In the genomic region with DNA sequence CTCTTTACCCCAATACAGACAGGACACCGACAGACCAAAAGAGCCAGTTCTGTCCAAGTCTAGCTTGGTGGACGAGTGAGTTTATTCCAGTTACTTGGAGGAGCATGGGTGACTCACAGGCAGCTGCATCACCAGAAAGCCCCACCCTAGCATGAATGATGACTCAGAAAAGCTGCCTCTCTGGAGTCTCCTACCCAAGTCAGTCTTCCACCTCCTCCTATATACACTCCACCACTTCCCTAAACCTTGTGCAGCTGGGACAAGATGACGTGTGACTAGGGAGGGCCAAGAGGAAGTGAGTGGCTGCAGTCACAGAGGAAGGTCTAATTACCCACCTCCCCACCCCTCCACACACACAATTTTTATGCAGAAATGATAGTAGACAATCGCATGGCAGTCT, we compare ENCODE assay signal across 13 mouse cellular contexts. TPM values are rescaled to one million over a fixed set of nuclear protein-coding genes. Genes with fewer than 3 reads are reported as not detected.
DNase-seq lines count a peak whose midpoint lies in the region; ATAC-seq and TF ChIP-seq lines count a peak whose summit lies in the region.
"Had no signal": no experiment of that assay in that cellular context is flagged by ENCODE, and none has a peak within 500 bp of the region (broad histone marks: within the 10 kb centered on the region; RNA-seq: fewer than 3 reads in every experiment).

No protein-coding gene starts in this region.

- DNase-seq in kidney, adult 9 months = no peak
- peak; percentile 6 for DNase-seq in adipocyte (ENCODE audit: low spot score)
- peak; percentile 52 for DNase-seq in lung, postnatal 36 days
- no peak for DNase-seq in liver
- DNase-seq: kidney, postnatal 25 days; thymus, postnatal 4 days had no signal

- peak overlapping the region; percentile 53; the same call in 1 of the 2 replicates for H3K27ac ChIP-seq in kidney, embryonic 16.5 days (ENCODE audit: low read length)
- no peak overlapping the region for H3K27ac ChIP-seq in midbrain, embryonic 16.5 days (ENCODE audit: low read length)
- no peak overlapping the region for H3K27ac ChIP-seq in forebrain, embryonic 16.5 days (ENCODE audit: low read length)
- H3K27ac ChIP-seq: embryonic facial prominence, embryonic 10.5 days; heart, embryonic 13.5 days; liver, embryonic 15.5 days had no signal

- 0 out of 2 replicates have a peak, but pooled peaks cover under 1% of the 10 kb centered on the region for H3K4me1 ChIP-seq in kidney, embryonic 16.5 days (ENCODE audit: insufficient read depth, low read length)
- H3K4me1 ChIP-seq in midbrain, embryonic 16.5 days (ENCODE audit: control insufficient read depth, insufficient read depth, low read length) = no peaks in the 10 kb centered on the region
- H3K4me1 ChIP-seq in forebrain, embryonic 16.5 days (replicated peaks; ENCODE audit: control insufficient read depth, insufficient read depth, low read length) = no peaks in the 10 kb centered on the region
- H3K4me1 ChIP-seq: embryonic facial prominence, embryonic 10.5 days; heart, embryonic 13.5 days; liver, embryonic 15.5 days had no signal

- no peak overlapping the region for H3K4me3 ChIP-seq in kidney, embryonic 16.5 days (ENCODE audit: low read length)
- H3K4me3 ChIP-seq in C2C12 (ENCODE audit: insufficient read depth, poor library complexity, severe bottlenecking) = no peak overlapping the region
- no peak overlapping the region for H3K4me3 ChIP-seq in midbrain, embryonic 16.5 days (ENCODE audit: low read depth, low read length)
- no peak overlapping the region for H3K4me3 ChIP-seq in forebrain, embryonic 16.5 days (replicated peaks; ENCODE audit: low read length)
- H3K4me3 ChIP-seq: embryonic facial prominence, embryonic 10.5 days; heart, embryonic 13.5 days; liver, embryonic 15.5 days had no signal

- no peak overlapping the region for H3ac ChIP-seq in C2C12 (ENCODE audit: control insufficient read depth, insufficient read length, low read depth)

- H3K36me3 ChIP-seq in kidney, embryonic 16.5 days (ENCODE audit: insufficient read depth, low read length) = no peaks in the 10 kb centered on the region
- H3K36me3 ChIP-seq in C2C12 (ENCODE audit: control insufficient read depth, insufficient read depth) = no peaks in the 10 kb centered on the region
- no peaks in the 10 kb centered on the region for H3K36me3 ChIP-seq in midbrain, embryonic 16.5 days (ENCODE audit: control insufficient read depth, insufficient read depth, low read length)
- H3K36me3 ChIP-seq in forebrain, embryonic 16.5 days (ENCODE audit: control insufficient read depth, insufficient read depth) = no peaks in the 10 kb centered on the region
- H3K36me3 ChIP-seq: embryonic facial prominence, embryonic 10.5 days; heart, embryonic 13.5 days; liver, embryonic 15.5 days had no signal

- H3K9ac ChIP-seq in kidney, embryonic 16.5 days (replicated peaks; ENCODE audit: low read length) = no peak overlapping the region
- no peak overlapping the region for H3K9ac ChIP-seq in midbrain, embryonic 16.5 days (ENCODE audit: low read depth, low read length)
- no peak overlapping the region for H3K9ac ChIP-seq in forebrain, embryonic 16.5 days (replicated peaks; ENCODE audit: low read depth, low read length)
- H3K9ac ChIP-seq: heart, embryonic 13.5 days; liver, embryonic 15.5 days had no signal

- no peak for TF ChIP-seq CTCF in C2C12 (IDR thresholded peaks at IDR 0.05; ENCODE audit: control insufficient read depth, insufficient read depth, insufficient read length)

- H3K4me2 ChIP-seq in kidney, embryonic 16.5 days (replicated peaks; ENCODE audit: low read depth, low read length) = no peak overlapping the region
- no peak overlapping the region for H3K4me2 ChIP-seq in midbrain, embryonic 16.5 days (ENCODE audit: low read length)
- no peak overlapping the region for H3K4me2 ChIP-seq in forebrain, embryonic 16.5 days (ENCODE audit: low read length)
- H3K4me2 ChIP-seq: heart, embryonic 13.5 days; liver, embryonic 15.5 days had no signal

- no peaks in the 10 kb centered on the region for H3K79me3 ChIP-seq in C2C12 (ENCODE audit: low read depth)

- H3K27me3 ChIP-seq in kidney, embryonic 16.5 days (ENCODE audit: insufficient read depth, low read length) = no peaks in the 10 kb centered on the region
- H3K27me3 ChIP-seq in C2C12 (ENCODE audit: control insufficient read depth, insufficient read depth, insufficient read length) = no peaks in the 10 kb centered on the region
- H3K27me3 ChIP-seq in midbrain, embryonic 16.5 days (ENCODE audit: control insufficient read depth, insufficient read depth, low read depth, low read length) = no peaks in the 10 kb centered on the region
- H3K27me3 ChIP-seq in forebrain, embryonic 16.5 days (replicated peaks; ENCODE audit: control insufficient read depth, insufficient read depth, low read length) = no peaks in the 10 kb centered on the region
- H3K27me3 ChIP-seq: heart, embryonic 13.5 days; liver, embryonic 15.5 days had no signal

- WGBS in kidney, embryonic 16.5 days = 61% methylated on average over 4 of the region's 4 CpGs
- 79% methylated on average over 4 of the region's 4 CpGs for WGBS in midbrain, embryonic 16.5 days
- 82% methylated on average over 4 of the region's 4 CpGs for WGBS in forebrain, embryonic 16.5 days

- no peak; the same call in 1 of the 2 replicates for ATAC-seq in kidney, embryonic 16.5 days (ENCODE audit: low FRiP score, low TSS enrichment)
- no peak for ATAC-seq in midbrain, embryonic 16.5 days
- ATAC-seq in forebrain, embryonic 16.5 days = no peak

- H3K79me2 ChIP-seq in C2C12 (ENCODE audit: control insufficient read depth, insufficient read depth) = no peaks in the 10 kb centered on the region

- H3K9me3 ChIP-seq in kidney, embryonic 16.5 days (ENCODE audit: low read length) = no peaks in the 10 kb centered on the region
- H3K9me3 ChIP-seq in midbrain, embryonic 16.5 days (replicated peaks; ENCODE audit: control insufficient read depth, low read length, poor library complexity, severe bottlenecking) = no peaks in the 10 kb centered on the region
- no peaks in the 10 kb centered on the region; the same call in 1 of the 2 replicates for H3K9me3 ChIP-seq in forebrain, embryonic 16.5 days (ENCODE audit: control insufficient read depth, low read length)
- H3K9me3 ChIP-seq: embryonic facial prominence, embryonic 10.5 days; heart, embryonic 13.5 days; liver, embryonic 15.5 days had no signal

TF ChIP-seq in C2C12, 6 proteins besides CTCF, POLR2A, EP300 and RAD21:
- TF ChIP-seq MAX (IDR thresholded peaks at IDR 0.05) = no peak
- no peak for TF ChIP-seq CEBPB (IDR thresholded peaks at IDR 0.05; ENCODE audit: low read depth)
- peak; percentile 10 for TF ChIP-seq MYOD1 (IDR thresholded peaks at IDR 0.05; ENCODE audit: control insufficient read depth, insufficient read length, low read depth)
- no peak for TF ChIP-seq FOSL1 (IDR thresholded peaks at IDR 0.05; ENCODE audit: insufficient read depth, low read length, poor library complexity, severe bottlenecking)

RNA-seq across cellular contexts. Expression of gene Apln, which starts 58.1 kb away (rescaled TPM):
- polyA plus RNA-seq in kidney, embryonic 16.5 days (2015; fragmentation: Nextera tagmentation; extraction: Ambion mirVana) = 6.2 and 7.1 TPM in 2 replicates
- polyA plus RNA-seq in C2C12 (2012; fragmentation: generic; extraction: Trizol) = 6.5 TPM
- 4.5 and 4.6 TPM in 2 replicates for polyA plus RNA-seq in midbrain, embryonic 16.5 days (2015; fragmentation: Nextera tagmentation; extraction: Ambion mirVana)
- polyA plus RNA-seq in forebrain, embryonic 16.5 days (2015; fragmentation: Nextera tagmentation; extraction: Ambion mirVana) = 5.7 and 5.9 TPM in 2 replicates

Comparison
In these comparisons a context has a peak if more than half of its experiments do, and no peak if none do; other contexts are left out.
1. DNase-seq: peak in adipocyte (single experiment) and lung, postnatal 36 days (single experiment); none in kidney, adult 9 months (single experiment) and liver (single experiment).